Mouse (Mus musculus) adipocyte (in vitro differentiated cells): ENCODE measurements around the gene Gm3618.
"Not testable (repeated sequence)": the region's sequence is repeated elsewhere in the genome, so short reads cannot be mapped to it uniquely, and the experiment has no call there.

Experiments used
- DNase-seq: peaks from one replicate; pipeline ENCODE4 v3.0.0-alpha.2; 2016; ENCODE audit warnings: low spot score

Gm3618 gene

GRCm38 (mm10) chr14:6343578-6343977 is at the start of gene Gm3618:
Gm3618 (minus strand) TSS chr14:6343678.
- not testable (repeated sequence) for DNase-seq

GRCm38 (mm10) chr14:6390219-6390618 is 46.7 kb upstream of the Gm3618 start, which contains the start of gene Gm16440:
Gm16440 (minus strand) TSS chr14:6390319.
- not testable (repeated sequence) for DNase-seq

GRCm38 (mm10) chr14:6304743-6305142 is 38.7 kb downstream of the Gm3618 start, which contains the start of gene Gm21103:
Gm21103 (minus strand) TSS chr14:6304843.
- DNase-seq = not testable (repeated sequence)

GRCm38 (mm10) chr14:6286931-6287715 is 56.4 kb downstream of the Gm3618 start, which contains the start of gene Gm3411:
Gm3411 (minus strand) TSS chr14:6287250.
- not testable (repeated sequence) for DNase-seq
